Mouse (Mus musculus) forebrain, embryonic 11.5 days (tissue): ENCODE data around the gene Pi4k2a. TPM values are rescaled to one million over a fixed set of nuclear protein-coding genes. Genes with fewer than 3 reads are reported as not detected.

Source experiments
- ATAC-seq: fragments of 200-750 bp; cut with Nextera tagmentation; replicated peaks from 2 replicates; pipeline ENCODE4 v1.8.0; 2017; ENCODE audit warnings: moderate TSS enrichment; ENCODE audit not compliant: low FRiP score
- DNase-seq: peaks from one replicate; pipeline ENCODE4 v3.0.0-alpha.2; 2017; ENCODE audit warnings: low spot score
- H3K27ac ChIP-seq: fragments of 300-500 bp; sonication (generic); 2 replicates; pipeline ENCODE4 v1.5.1; 2014; ENCODE audit warnings: low read depth, low read length
- H3K27me3 ChIP-seq: fragments of 300-500 bp; sonication (generic); 2 replicates; pipeline ENCODE4 v1.6.1; 2014; ENCODE audit warnings: mild to moderate bottlenecking, low read length, mixed read lengths; ENCODE audit not compliant: control insufficient read depth, insufficient read depth
- H3K36me3 ChIP-seq: fragments of 300-500 bp; sonication (generic); 2 replicates; pipeline ENCODE4 v1.6.1; 2014; ENCODE audit warnings: mild to moderate bottlenecking, low read length, moderate library complexity, mixed read lengths; ENCODE audit not compliant: control insufficient read depth, insufficient read depth
- H3K4me1 ChIP-seq: fragments of 300-500 bp; sonication (generic); replicated peaks from 2 replicates; pipeline ENCODE4 v1.6.1; 2014; ENCODE audit warnings: low read length, mixed read lengths; ENCODE audit not compliant: control insufficient read depth, insufficient read depth
- H3K4me2 ChIP-seq: fragments of 300-500 bp; sonication (generic); 2 replicates; pipeline ENCODE4 v1.6.1; 2014; ENCODE audit warnings: low read depth, mild to moderate bottlenecking, low read length, moderate library complexity, mixed read lengths; ENCODE audit not compliant: severe bottlenecking
- H3K4me3 ChIP-seq: fragments of 300-500 bp; sonication (generic); 2 replicates; pipeline ENCODE4 v1.5.1; 2014; ENCODE audit warnings: low read depth, low read length
- H3K9ac ChIP-seq: fragments of 300-500 bp; sonication (generic); 2 replicates; pipeline ENCODE4 v1.6.1; 2014; ENCODE audit warnings: low read length
- H3K9me3 ChIP-seq: fragments of 300-500 bp; sonication (generic); 2 replicates; pipeline ENCODE4 v1.6.1; 2016; ENCODE audit warnings: low read length, mixed read lengths; ENCODE audit not compliant: control insufficient read depth
- WGBS: fragments of 180-500 bp; shearing (Covaris S2); extraction: QIAGEN DNeasy Blood & Tissue Kit; methylation state at CpG from one replicate; pipeline ENCODE4 v1.1.7; 2014; 5-methylcytosine and 5-hydroxymethylcytosine counted together
- polyA plus RNA-seq: library from polyadenylated mRNA; unstranded; fragments of >200 nt; fragmentation: Nextera tagmentation; extraction: Ambion mirVana; gene quantifications from 2 replicates; pipeline ENCODE4 v1.2.1, GENCODE M21; 2014

The Pi4k2a gene
- polyA plus RNA-seq, 1 experiment from 2014 or later, result 29.0 TPM

- H3K4me2 ChIP-seq, result no peak overlapping the region
- H3K27ac ChIP-seq, result no peak overlapping the region
- peaks cover 2% of the 10 kb centered on the region for H3K4me1 ChIP-seq
- no peak for DNase-seq
- no peak overlapping the region for H3K4me3 ChIP-seq
- H3K36me3 ChIP-seq, result peaks cover 2% of the 10 kb centered on the region; the same call in 1 of the 2 replicates
- H3K9ac ChIP-seq, result no peak overlapping the region
- ATAC-seq, result no peak
- no peaks in the 10 kb centered on the region for H3K9me3 ChIP-seq
- no peaks in the 10 kb centered on the region for H3K27me3 ChIP-seq
- 86% methylated on average over 13 of the region's 13 CpGs for WGBS
These were observed 34.4 kb downstream of the Pi4k2a start for GRCm38 (mm10) chr19:42124684-42125083.

- Histone ChIP-seq H3K27me3 (no peaks in the 10 kb centered on the region), H3K9me3 (no peaks in the 10 kb centered on the region), H3K4me3 (no peak overlapping the region), H3K27ac (no peak overlapping the region), H3K9ac (no peak overlapping the region), H3K4me1 (peaks cover 4% of the 10 kb centered on the region), H3K4me2 (no peak overlapping the region), H3K36me3 (peaks cover 2% of the 10 kb centered on the region; the same call in 1 of the 2 replicates)
- ATAC-seq (no peak), DNase-seq (no peak)
- 85% methylated on average over 11 of the region's 11 CpGs for WGBS
These were observed 35.4 kb downstream of the Pi4k2a start for GRCm38 (mm10) chr19:42125501-42126218.

- no peak overlapping the region for H3K4me2 ChIP-seq
- no peak overlapping the region for H3K4me3 ChIP-seq
- H3K27me3 ChIP-seq, result no peaks in the 10 kb centered on the region
- no peaks in the 10 kb centered on the region for H3K9me3 ChIP-seq
- H3K4me1 ChIP-seq, result peaks cover 4% of the 10 kb centered on the region
- WGBS, result 84% methylated on average over 6 of the region's 6 CpGs
- H3K36me3 ChIP-seq, result peaks cover 2% of the 10 kb centered on the region; the same call in 1 of the 2 replicates
- no peak overlapping the region for H3K9ac ChIP-seq
- ATAC-seq (no peak), DNase-seq (no peak)
- H3K27ac ChIP-seq, result no peak overlapping the region
These were observed 35.9 kb downstream of the Pi4k2a start for GRCm38 (mm10) chr19:42126219-42126605.

GRCm38 (mm10) chr19:42127024-42127423 is 36.8 kb downstream of the Pi4k2a start:
- Histone ChIP-seq H3K27ac (no peak overlapping the region), H3K4me3 (no peak overlapping the region), H3K4me2 (no peak overlapping the region), H3K9ac (no peak overlapping the region), H3K27me3 (no peaks in the 10 kb centered on the region), H3K36me3 (no peaks in the 10 kb centered on the region), H3K9me3 (no peaks in the 10 kb centered on the region), H3K4me1 (peaks cover 4% of the 10 kb centered on the region)
- WGBS, result 90% methylated on average over 5 of the region's 5 CpGs
- ATAC-seq (no peak), DNase-seq (no peak)

- DNase-seq (no peak), ATAC-seq (no peak)
- H3K4me3 ChIP-seq, result peak overlapping the region; percentile 57
- peak overlapping the region; percentile 57 for H3K9ac ChIP-seq
- no peaks in the 10 kb centered on the region for H3K9me3 ChIP-seq
- 4% methylated on average over 23 of the region's 23 CpGs for whole genome bisulfite sequencing
- H3K27ac ChIP-seq, result peak overlapping the region; percentile 14; the same call in 1 of the 2 replicates
- H3K4me1 ChIP-seq, result peaks cover 4% of the 10 kb centered on the region
- peak overlapping the region; percentile 87 for H3K4me2 ChIP-seq
- H3K27me3 ChIP-seq, result no peaks in the 10 kb centered on the region
- no peaks in the 10 kb centered on the region for H3K36me3 ChIP-seq
These were observed 37.9 kb downstream of the Pi4k2a start for GRCm38 (mm10) chr19:42128052-42128740.

- DNase-seq (peak; percentile 99), ATAC-seq (peak; percentile 98)
- peak within 1 kb of the TSS; percentile 57 for H3K4me3 ChIP-seq
- no peaks in the 10 kb centered on the region for H3K27me3 ChIP-seq
- under 1% methylated on average over 54 of the region's 54 CpGs for WGBS
- peak within 1 kb of the TSS; percentile 57 for H3K9ac ChIP-seq
- H3K4me1 ChIP-seq, result peaks cover 4% of the 10 kb centered on the region
- peak within 1 kb of the TSS; percentile 14; the same call in 1 of the 2 replicates for H3K27ac ChIP-seq
- peak within 1 kb of the TSS; percentile 87 for H3K4me2 ChIP-seq
- no peaks in the 10 kb centered on the region for H3K9me3 ChIP-seq
- no peaks in the 10 kb centered on the region for H3K36me3 ChIP-seq
These were observed 38.7 kb downstream of the Pi4k2a start, which contains the start of gene Avpi1 for GRCm38 (mm10) chr19:42128787-42129508. Gene Avpi1 (minus strand): TSS chr19:42129059.

GRCm38 (mm10) chr19:42129509-42130293 is 39.4 kb downstream of the Pi4k2a start:
- Histone ChIP-seq H3K36me3 (no peaks in the 10 kb centered on the region), H3K27me3 (no peaks in the 10 kb centered on the region), H3K9me3 (no peaks in the 10 kb centered on the region), H3K4me1 (peaks cover 4% of the 10 kb centered on the region), H3K27ac (no peak overlapping the region), H3K4me2 (peak overlapping the region; percentile 87), H3K4me3 (peak overlapping the region; percentile 57), H3K9ac (peak overlapping the region; percentile 7; the same call in 1 of the 2 replicates)
- WGBS, result 25% methylated on average over 14 of the region's 14 CpGs
- DNase-seq (no peak), ATAC-seq (no peak; the same call in 1 of the 2 replicates)

- 80% methylated on average over 3 of the region's 3 CpGs for WGBS
- H3K27ac ChIP-seq, result no peak overlapping the region
- H3K4me1 ChIP-seq, result peaks cover 4% of the 10 kb centered on the region
- no peak overlapping the region for H3K9ac ChIP-seq
- ATAC-seq (no peak), DNase-seq (no peak)
- no peaks in the 10 kb centered on the region for H3K27me3 ChIP-seq
- no peaks in the 10 kb centered on the region for H3K9me3 ChIP-seq
- H3K36me3 ChIP-seq, result no peaks in the 10 kb centered on the region
- no peak overlapping the region for H3K4me2 ChIP-seq
- H3K4me3 ChIP-seq, result no peak overlapping the region
These were observed 40.0 kb downstream of the Pi4k2a start for GRCm38 (mm10) chr19:42130294-42130606.
